Mouse (Mus musculus) frontal cortex, postnatal 10 days (tissue): ENCODE data around the gene Srms.
"Not testable (repeated sequence)": the region's sequence is repeated elsewhere in the genome, so short reads cannot be mapped to it uniquely, and the experiment has no call there.

ENCODE experiments used
- DNase-seq, 2 experiments: peaks; one replicate each; pipeline ENCODE4 v3.0.0; 2022; ENCODE audit warnings: low spot score in 2 of 2, mixed read lengths in 1 of 2

Srms gene

DNA sequence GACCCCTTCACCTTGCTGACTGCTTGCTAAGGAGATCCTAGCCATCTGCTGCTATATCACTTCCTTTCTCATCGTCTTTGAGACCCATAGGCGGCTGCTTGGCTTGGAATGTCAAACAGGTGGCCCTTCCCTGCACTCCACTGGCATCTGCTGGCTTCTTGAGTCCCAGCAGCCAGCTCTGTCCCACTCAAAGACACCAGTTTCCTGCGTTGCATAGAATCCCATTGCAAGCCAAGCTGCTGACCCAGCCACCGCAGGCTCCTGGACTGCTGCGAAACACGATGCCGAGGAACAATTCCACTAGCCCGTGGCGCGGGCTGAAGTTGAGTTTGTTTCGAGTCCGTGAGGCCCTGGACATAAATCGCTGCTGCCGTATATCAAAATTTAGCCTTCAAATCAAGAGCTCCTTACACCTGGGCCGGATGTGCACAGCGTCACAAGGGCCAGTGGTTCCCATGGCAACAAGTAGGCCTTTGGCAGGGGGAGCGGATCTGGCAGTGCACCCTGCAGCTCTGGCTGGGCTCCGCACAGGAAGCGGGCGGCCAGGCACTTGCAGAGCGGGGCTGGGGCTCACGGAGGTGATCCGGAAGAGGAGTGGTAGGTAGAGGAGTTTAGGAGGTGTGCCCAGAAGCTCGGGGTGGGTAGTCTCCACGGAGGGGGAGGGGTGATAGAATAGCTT lies 6.7 kb upstream of the Srms start, which contains the start of gene Fndc11:
Fndc11 (plus strand) TSS at position 476 of the 679 bp plus-strand sequence.
- DNase-seq: peak; percentile 33 to 55

DNA sequence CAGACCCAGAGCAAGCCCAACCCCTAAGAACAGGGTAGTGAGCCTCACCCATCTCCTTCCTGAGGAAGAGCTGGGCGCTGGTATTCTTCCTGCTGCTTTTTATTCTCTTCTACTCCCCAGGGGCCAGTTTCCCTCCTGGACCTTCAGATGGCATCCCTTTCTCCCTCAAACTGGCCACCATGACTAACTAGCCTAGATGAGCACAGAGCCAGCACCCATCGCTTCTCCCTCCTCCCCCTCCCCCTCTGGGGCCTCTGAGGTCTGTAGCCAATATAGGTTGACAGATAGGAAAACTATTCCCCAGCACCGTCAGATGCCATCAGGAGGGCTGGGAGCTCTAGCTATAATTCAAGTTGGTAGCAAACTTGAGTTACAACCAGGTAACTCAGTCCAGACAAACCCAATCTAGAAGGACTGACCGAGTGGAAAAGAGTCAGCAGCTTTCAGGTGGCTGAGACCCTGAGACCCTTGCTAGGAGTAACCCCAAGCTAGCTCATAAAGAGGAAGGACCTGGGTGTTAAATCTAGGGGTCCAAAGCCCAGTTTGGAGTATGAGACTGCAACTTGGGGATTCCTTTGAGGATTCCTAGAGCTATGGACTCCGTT lies 6.0 kb upstream of the Srms start:
- no peak for DNase-seq

DNA sequence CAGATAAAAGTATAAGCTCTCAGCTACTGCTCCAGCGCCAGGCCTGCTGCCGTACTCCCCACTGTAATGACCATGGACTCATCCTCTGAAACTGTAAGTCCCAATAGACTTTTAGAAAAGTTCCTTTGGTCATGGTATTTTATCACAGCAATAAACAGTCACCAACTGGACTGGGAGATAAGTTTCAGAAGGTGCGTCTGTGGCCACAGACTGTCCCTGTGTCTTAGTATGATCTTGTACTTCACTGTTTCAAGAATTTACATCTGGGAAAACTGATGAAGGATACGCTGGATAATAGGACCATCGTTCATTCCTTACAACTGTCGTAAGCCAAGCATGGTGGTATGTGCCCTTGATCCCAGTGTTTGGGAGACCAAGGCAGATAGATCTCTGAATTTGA lies 3.1 kb upstream of the Srms start:
- DNase-seq: no peak

DNA sequence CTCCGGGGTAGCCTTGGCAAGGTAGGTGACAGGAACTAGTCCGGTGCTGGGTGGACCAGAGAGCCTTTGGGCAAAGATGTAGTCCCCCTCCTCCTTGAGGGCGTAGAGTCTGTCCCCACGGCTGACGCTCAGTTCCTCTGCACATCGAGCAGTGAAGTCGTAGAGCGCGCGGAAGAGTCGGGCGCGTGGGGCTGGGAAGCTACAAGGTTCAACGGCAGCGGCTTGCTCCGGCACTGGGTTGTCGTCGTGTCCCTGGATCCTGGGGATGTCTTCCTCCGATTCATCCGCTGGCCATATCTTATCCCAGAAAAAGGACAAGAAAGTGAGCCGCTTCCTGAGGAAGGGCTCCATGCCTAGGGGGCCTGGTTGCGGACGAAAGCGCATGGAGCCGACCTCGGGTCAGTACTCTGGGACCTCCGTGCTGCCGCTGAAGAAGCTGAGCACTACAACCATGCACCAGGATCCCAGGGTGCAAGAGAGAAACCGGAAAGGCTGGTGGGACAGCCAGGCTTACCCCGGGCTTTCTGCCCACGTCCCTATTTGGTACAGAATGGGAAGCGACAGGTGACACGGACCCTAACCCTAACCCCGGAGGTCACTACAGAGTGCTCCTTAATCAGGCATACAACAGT lies 480 bp downstream of the Srms start:
- DNase-seq: no peak

DNA sequence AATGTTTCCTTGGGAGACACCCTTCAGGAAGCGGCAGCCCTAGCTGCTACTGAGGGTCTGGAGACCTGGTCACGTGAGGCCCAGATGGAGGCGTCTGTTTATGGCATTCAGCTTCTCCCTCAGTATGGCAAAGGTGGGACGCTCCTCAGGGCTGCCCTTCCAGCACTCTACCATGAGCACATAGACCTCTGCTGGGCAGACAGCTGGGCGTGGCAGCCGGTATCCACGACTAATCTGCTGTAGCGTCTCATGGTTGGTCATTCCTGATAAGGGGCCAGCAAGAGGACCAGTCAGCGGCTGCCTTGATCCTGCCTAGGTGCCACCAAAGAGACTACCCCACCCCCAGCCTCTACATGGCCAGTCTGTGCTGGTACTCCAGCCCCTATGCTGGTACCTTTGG lies 6.9 kb downstream of the Srms start:
- no peak for DNase-seq

DNA sequence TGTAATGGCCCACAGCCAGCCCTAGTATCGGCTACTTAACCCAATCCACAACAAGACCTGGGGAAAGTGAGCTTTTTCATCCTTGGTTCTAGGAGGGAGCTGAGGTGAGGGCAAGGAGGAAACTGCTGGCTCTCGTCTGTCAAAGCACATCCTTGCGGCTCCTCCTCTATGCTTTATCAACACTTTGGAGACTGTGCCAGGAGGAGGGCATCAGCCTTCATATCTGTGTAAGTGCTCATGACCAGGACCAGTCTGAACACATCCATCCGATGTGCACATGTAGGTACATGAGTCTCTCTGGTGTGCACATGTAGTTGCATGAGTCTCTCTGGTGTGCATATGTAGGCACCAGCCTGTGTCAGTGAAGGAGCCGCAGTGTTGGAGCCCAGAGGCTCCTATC lies 7.3 kb downstream of the Srms start:
- no peak for DNase-seq

DNA sequence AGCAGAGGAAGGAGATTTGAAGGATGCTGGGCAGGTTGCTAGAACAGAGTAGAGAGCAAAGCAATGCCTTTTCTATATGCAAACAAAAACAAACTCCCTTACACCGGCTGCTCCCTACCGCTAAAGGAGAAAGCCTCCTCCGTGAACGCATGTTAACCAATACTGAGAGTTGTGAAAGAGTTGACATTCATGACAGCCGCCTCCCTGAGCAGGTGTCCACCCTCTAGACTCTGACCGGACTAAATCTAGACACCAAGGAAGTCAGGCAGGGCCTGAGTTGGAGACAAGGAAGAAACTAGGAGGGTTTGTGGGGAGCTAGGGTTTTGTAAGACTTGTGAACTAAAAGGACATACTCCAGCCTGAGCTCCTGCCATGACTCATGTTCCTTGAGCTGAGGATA lies 10.1 kb downstream of the Srms start:
- DNase-seq: no peak

DNA sequence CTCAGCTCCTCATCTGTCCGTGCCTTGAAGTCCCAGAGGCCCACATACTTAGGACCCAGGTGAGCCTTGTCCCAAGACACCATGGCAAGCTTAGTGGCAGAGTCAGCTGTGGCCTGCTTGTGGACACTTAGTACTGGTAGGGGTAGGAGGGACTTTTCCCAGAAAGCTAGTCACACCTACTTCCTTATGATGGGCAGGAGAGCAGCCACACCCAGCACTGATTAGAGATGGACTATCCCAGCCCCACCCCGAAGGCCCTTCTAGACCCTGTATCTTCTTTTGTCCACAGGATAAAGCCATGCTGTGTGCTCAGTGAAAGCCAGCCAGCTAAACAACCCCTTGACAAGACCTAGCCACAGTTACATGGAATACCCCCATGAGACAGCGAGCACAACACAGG lies 10.6 kb downstream of the Srms start, which contains the start of gene Ptk6:
Ptk6 (minus strand) TSS at position 368 of the 400 bp plus-strand sequence.
- DNase-seq: no peak

DNA sequence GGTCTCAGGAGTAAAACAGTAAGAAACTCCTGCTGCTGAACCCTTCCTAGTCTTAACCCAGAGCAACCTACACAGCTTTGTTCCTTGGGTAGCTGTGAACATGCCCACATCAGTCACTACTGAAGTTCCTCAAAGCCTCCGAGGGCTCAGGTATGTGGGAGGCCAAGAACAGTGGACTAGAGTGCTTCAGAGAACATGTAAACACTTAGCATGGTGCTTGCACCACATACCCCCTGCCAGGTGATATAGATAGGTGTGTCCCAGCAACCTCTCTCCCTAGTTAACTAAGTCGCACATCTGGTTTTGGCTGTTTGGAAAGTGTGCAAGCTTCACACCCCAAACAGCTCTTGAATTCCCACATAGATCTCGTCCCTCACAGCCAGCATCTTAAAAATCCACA lies 11.4 kb downstream of the Srms start:
- no peak for DNase-seq

DNA sequence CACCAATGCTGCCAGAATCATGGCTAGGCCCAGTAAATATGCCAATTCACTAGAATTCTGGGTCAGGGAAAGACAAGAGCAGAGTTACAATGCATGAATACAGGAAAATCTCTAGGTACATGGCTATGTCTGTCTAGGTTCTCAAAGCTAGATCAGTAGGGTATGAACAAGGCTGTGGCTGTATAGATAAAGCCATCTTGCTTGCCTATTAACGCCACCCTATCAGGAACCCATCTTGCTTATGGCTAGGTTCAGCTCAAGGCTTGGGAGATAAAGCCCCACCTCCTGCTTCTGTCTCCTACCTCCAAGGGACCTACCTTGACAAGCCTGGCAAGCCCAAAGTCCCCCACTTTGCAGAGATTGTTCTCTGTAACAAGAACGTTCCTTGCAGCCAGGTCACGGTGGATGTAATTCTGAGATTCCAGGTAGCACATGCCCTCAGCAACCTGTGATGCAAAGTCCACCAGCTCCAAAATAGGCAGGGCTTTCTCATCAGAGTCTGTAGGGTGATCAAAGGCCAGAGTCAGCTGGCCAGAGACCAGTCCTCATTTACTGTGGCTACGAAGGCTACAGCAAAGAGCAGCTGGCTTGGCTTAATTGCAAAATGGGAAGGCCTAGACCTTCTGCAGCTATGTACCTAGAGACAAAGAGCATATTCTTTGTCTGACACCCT lies 16.2 kb downstream of the Srms start:
- no peak for DNase-seq

DNA sequence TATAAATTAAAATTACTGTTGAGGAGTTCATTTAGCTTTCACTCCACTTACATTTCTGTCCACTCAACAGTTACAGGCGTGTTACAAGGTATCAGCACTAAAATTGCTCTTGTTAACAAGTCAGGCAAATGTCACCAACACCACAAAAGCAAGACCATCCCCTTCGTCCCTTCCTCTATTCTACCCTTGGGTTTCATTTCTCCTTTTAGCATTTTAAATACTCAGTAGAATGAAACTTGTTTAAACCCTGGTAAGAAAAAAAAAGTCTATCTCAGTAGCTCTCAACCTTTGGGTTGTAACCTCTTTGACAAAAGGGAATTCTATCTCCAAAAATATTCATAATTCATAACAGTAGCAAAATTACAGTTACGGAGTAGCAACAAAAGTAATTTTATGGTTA lies 19.9 kb downstream of the Srms start:
- DNase-seq: no peak

DNA sequence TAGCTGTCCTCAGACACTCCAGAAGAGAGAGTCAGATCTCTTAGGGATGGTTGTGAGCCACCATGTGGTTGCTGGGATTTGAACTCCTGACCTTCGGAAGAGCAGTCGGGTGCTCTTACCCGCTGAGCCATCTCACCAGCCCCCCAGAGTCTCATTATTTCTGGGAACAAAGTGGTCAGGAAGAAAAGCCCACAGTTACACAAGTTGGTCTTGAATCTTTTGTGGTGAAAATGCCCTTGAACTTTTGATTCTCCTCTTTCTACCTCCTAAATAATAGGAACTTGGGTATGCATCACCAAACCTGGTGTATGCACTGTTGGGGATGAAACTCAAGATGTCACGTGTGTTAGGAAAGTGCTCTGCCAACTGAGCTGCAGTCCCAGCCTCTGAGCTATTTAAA lies 21.0 kb downstream of the Srms start:
- no peak for DNase-seq

DNA sequence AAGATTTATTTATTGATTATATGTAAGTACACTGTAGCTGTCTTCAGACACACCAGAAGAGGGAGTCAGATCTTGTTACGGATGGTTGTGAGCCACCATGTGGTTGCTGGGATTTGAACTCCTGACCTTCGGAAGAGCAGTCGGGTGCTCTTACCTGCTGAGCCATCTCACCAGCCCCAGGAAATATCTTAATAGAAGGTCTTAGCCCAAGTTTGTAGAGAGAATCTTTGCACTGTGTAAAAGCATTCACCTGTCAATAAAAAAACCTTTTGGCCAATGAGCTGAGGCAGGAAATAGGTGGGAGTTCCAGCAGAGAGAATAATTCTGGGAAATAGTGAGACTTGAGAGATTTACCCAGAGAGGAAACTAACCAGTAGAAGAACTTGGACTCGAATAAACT lies 21.6 kb downstream of the Srms start:
- DNase-seq: not testable (repeated sequence)

DNA sequence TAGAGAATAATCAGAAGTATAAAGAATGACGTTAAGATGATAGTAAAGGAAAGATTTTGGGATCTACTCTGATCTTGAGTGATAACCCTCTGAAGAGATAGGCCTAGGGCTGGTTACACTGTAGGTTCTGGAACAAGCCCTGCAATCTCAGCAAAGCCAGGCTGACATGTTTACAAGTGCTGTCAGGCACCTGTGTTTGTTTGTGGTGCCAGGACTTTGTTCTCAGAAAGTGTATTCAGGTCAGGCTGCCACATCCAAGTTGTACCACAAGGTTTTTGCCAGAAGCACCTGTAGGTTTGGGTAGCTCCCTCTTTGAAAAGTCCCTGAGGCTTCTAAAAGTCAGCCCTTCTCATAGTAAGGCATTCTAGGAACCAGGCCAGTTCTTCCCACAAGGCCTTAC lies 23.7 kb downstream of the Srms start:
- no peak for DNase-seq

DNA sequence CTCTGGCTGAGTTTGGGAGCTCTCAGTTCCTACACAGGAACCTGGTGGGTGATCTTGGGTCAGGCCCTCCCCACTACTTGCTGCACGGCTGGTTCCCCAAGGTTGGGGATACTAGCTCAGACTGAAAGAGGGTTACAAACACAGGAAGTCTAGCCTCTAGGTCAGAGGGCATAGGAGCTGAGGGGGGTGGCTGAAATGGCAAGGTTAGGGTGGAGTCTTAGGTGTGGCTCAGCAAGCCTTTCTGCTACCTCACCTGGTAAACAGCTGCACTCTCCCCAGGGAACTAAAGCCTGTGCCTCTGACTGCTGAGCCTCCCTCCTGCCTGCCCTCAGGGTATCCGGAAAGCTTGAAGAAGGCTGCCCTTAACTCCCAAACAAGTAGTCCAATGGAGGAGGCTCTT lies 24.3 kb downstream of the Srms start:
- DNase-seq: no peak

DNA sequence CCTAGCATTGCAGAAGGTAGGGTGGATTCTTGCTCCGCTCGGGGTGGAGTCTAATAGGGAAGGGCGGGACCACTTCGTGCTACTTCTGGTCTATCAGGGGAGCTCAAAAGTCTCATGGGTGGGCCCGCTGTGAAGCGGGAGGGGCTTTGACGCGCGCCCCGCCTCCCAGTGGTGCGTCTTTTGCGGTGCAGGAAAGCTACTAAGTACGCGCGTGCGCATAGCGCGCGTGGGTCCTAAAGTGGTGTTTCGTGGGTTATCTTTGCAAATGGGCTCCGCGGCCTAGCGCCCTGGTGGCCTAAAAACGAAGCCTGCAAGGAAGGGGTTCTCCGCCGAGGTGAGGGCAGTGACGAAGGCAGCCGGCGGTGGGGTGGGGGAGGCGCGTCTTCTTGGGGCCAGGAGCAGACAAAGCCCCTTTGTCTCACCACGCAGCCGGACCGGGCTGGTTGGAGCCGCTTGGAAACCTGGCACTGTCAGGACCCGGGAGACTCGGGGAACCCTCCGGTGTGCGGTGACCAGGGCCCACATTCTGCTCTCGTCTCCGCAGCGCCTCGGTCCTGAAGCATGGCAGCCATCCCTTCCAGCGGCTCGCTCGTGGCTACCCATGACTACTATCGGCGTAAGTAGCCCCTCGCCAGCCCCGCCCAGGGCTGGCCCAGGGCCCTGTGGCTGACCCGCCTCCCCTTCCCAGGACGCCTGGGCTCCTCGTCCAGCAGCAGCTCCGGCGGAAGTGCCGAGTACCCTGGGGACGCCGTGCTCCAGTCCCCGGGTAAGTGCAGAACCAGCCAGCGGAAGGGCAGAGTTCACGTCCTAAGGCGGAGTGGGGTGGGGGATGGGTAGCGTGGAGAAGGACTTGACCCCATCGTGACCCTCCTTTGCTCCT lies 25.6 kb downstream of the Srms start, which contains the start of gene Ppdpf:
Ppdpf (plus strand) TSS at position 127 of the 880 bp plus-strand sequence.
- DNase-seq: peak; percentile 87 to 91

DNA sequence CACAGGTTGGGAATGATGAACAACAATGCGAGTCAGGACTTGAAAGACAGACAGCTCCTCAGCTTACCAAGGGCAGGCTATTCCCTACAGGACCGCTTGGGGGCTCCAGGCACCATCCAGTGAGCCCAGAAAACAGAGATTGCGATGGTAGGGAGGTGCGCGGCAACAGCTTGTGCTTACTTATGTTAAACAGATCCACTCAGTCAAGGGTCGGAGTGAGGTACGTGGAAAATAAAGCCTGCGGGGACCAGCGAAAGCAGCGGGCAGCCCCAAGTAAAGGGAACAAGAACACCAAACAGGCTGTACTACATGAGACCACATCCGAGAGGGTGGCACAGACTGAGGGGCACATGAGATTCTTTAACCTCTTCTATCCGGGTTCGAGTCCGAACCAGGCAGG lies 26.4 kb downstream of the Srms start:
- peak; percentile 73 to 86 for DNase-seq

DNA sequence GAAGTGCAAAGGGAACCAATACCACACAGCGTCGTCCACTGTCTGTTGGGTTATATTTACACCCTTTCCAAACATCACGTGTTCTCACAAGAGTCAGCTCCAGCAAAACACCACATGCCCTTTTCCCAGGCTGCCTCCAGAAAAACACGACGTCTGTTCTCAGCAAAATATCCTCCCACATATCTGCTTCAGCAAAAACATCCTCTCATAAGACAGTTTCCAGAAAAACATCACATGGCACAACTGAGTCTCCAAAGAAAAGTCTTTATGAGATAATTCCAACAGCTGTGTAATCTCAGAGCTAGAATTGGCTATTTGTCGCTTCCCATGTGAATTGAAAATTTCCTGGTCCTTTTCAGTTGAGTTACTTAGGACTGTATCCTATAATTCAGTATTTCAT lies 32.1 kb downstream of the Srms start:
- DNase-seq: no peak

DNA sequence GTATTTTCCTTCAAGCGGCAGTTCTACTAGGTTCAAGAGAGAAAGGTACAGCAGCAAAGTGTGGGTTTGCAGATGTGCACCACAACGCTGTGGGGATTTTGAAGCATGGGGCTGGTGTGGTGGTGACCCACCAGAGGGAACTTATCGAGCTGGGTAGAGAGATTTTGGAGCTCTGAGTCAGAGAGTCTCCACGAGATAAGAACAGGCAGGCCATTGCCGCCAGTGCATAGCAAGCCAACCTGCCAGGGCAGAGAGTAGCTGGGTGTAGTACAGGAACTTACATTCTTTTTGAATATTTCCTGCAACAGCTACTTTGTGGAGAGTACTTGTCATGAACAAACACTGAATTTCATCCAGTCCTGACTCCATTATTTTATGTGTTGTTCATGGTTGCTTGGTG lies 34.5 kb downstream of the Srms start:
- DNase-seq: no peak

DNA sequence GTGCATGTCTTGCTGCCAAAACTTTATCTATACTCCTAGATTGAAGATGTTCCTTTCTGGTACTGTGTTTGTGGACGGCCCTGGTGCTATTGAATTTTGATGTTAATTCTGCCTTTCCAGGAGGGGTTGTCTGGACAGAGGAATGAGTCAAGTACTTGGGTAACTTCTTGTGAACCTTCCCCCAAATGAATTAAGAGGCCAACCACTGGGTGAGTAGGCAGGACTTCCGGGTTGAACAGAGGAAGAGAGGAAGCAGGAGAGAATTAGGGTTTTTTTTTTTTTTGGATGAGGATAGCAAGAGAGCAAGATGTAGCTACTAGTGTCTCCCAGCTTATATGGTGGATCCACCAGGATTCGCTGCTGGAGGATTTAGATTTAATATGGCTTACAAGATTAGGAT lies 35.0 kb downstream of the Srms start:
- no peak for DNase-seq

DNA sequence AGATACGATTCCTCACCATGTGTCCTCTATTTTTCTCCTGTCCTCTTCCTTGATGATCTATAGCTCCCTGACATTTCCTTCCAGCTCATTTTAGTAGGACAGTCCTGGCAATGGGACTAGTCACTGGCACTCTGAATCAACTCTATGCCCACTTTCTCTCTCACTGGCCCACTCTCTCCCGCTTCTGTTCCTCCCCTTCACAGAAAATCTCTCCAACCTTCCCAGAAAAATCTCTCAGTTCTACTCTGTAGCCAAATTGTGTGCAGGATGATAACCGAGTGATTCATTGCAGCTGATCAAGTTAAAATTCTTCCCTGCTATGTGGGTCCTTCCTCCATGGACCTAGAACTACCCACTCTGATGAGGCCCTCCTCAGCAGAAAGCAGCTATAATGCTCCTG lies 38.3 kb downstream of the Srms start:
- DNase-seq: no peak

DNA sequence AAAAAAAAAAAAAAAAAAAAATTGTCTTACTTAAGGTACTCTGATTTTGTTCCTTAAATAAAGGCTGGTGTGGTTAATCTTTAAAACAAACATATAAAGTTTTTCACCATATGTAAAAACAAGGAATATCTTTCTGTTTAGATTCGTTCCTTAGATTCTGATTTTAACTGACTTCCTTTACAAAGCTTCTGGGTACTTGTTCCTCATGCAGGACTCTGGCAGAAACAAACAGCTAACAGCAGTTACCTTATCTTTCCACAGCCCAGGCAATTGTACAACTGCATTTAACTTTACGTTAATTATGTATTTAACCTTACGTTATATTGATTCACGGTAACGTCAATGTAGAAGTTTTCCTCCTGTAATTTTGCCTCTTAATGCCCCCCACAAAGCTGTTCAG lies 46.5 kb downstream of the Srms start:
- no peak for DNase-seq
